Mouse (Mus musculus) adrenal gland, adult 18-20 months (tissue): ENCODE measurements at regions not wholly inside any gene's neighbourhood (a gene's known extent, or its start where the extent isn't known, plus 50 kb on each side); places are given as distances from the start of the nearest gene placed in this dataset.

Experiments
- DNase-seq, 2 experiments: peaks; one replicate each; pipeline ENCODE4 v3.0.0; 2021 to 2022; ENCODE audit warnings: low spot score in 2 of 2

GRCm38 (mm10) chr8:8485252-8485651 is 175.8 kb downstream of the Efnb2 start:
- no peak for DNase-seq

GRCm38 (mm10) chr8:8484546-8484945 is 176.5 kb downstream of the Efnb2 start:
- no peak for DNase-seq

GRCm38 (mm10) chr8:8482707-8483480 is 178.1 kb downstream of the Efnb2 start:
- DNase-seq = no peak

GRCm38 (mm10) chr8:8477456-8477855 is 183.6 kb downstream of the Efnb2 start:
- DNase-seq = no peak

GRCm38 (mm10) chr8:8468552-8468951 is 192.5 kb downstream of the Efnb2 start:
- no peak for DNase-seq

GRCm38 (mm10) chr8:8466526-8467244 is 194.4 kb downstream of the Efnb2 start:
- DNase-seq = no peak

GRCm38 (mm10) chr8:8462455-8462854 is 198.6 kb downstream of the Efnb2 start:
- no peak for DNase-seq

- DNase-seq = no peak
Measured at GRCm38 (mm10) chr8:8457536-8457935, 203.5 kb downstream of the Efnb2 start.

GRCm38 (mm10) chr8:8453944-8454343 is 207.1 kb downstream of the Efnb2 start:
- DNase-seq = no peak

- DNase-seq = no peak
Measured at GRCm38 (mm10) chr8:8452226-8452625, 208.8 kb downstream of the Efnb2 start.

- DNase-seq = no peak
Measured at GRCm38 (mm10) chr8:8448911-8449310, 212.1 kb downstream of the Efnb2 start.

GRCm38 (mm10) chr8:8441568-8441967 is 219.5 kb downstream of the Efnb2 start:
- DNase-seq = no peak

- DNase-seq = no peak
Measured at GRCm38 (mm10) chr8:8440903-8441302, 220.1 kb downstream of the Efnb2 start.

- no peak for DNase-seq
Measured at GRCm38 (mm10) chr8:8426201-8426600, 234.8 kb downstream of the Efnb2 start.

GRCm38 (mm10) chr8:8423443-8423842 is 237.6 kb downstream of the Efnb2 start:
- DNase-seq = no peak

- DNase-seq = no peak
Measured at GRCm38 (mm10) chr8:8421713-8422112, 239.3 kb downstream of the Efnb2 start.

GRCm38 (mm10) chr8:8419360-8420330 is 241.4 kb downstream of the Efnb2 start:
- DNase-seq = no peak

GRCm38 (mm10) chr8:8418929-8419328 is 242.1 kb downstream of the Efnb2 start:
- DNase-seq = no peak

GRCm38 (mm10) chr8:8418525-8418924 is 242.5 kb downstream of the Efnb2 start:
- DNase-seq = no peak

GRCm38 (mm10) chr8:8416092-8416701 is 244.8 kb downstream of the Efnb2 start:
- DNase-seq = no peak

GRCm38 (mm10) chr8:8407357-8407756 is 253.7 kb downstream of the Efnb2 start:
- DNase-seq = no peak
